Mouse (Mus musculus) common myeloid progenitor, adult 5-6 weeks (primary cell): ENCODE measurements around the gene Defb35. TPM values are rescaled to one million over a fixed set of nuclear protein-coding genes. Genes with fewer than 3 reads are reported as not detected.
"Not testable (repeated sequence)": the region's sequence is repeated elsewhere in the genome, so short reads cannot be mapped to it uniquely, and the experiment has no call there.

ENCODE experiments used
- ATAC-seq: replicated peaks from 2 replicates; pipeline ENCODE4 v1.8.0; 2016; ENCODE audit warnings: low read depth, mild to moderate bottlenecking, moderate TSS enrichment, inconsistent platforms; ENCODE audit not compliant: poor library complexity, severe bottlenecking
- total RNA-seq: library from RNA; stranded (forward); fragments of 200-1000, 187-1606 nt; gene quantifications from 2 replicates; pipeline ENCODE4 v1.2.3, GENCODE M21; 2017

The Defb35 gene
- not detected in 2 replicates for total RNA-seq

DNA sequence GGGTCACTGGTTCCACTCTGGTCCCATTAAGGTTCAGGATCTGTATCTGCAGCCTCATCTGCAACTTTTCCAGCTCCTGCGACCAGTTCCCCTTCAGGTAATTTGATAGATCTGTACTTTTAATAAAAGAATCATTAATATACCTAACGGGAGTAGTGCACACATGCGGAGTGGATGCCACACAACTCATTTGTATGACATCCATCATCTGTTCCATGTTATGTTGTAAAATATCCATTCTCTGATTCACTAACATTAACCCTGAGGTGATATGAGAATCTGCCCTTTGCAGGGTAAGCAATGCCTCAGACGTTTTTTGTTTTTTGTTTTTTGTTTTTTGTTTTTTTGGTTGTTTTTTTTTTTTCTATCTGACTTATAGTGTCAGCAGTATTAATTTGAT, at the start of gene Defb35:
Gene Defb35, plus strand, starts transcription at position 301 of the 400 bp plus-strand sequence.
- ATAC-seq, result not testable (repeated sequence)

DNA sequence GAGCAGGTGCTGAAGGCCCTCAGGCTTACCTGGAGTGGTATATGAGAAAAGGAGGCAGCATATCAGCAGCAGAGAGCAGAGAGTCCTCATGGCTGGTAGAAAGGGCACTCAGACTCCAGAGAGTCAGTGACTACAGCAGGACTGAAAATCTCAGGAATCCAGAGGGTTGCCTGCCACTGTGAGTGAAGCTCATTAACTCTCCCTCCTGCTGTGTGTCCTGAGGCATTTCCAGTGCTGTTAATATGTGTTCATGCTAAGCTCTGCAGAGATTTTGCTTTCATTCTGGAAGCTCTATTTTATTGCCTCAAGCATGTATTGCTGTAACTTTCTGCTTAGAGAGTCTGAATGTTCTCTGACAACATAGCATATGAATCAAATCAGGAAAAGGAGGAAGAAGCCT, 31.9 kb upstream of the Defb35 start, which contains the start of gene Defb11:
Gene Defb11, minus strand, starts transcription at position 123 of the 400 bp plus-strand sequence.
- not testable (repeated sequence) for ATAC-seq

DNA sequence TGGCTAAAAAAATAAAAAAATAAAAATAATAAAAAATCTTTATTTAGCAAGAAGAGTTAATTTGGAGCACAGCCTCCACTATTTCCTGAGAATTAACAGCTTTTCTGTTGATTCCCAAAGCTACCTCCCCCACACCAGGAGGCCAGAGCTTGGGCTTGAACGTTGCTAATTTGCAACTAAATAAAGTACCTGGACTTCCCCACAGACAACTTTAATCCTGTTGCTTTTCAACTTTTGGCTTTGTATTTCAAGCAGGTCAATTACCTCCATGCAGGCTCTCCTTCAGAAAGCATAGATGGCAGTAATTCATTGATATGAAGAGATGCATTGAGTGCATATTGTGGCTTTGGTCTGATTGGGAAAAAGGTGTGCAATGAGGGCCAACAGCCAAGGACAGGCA, 26.2 kb upstream of the Defb35 start:
- no peak for ATAC-seq

DNA sequence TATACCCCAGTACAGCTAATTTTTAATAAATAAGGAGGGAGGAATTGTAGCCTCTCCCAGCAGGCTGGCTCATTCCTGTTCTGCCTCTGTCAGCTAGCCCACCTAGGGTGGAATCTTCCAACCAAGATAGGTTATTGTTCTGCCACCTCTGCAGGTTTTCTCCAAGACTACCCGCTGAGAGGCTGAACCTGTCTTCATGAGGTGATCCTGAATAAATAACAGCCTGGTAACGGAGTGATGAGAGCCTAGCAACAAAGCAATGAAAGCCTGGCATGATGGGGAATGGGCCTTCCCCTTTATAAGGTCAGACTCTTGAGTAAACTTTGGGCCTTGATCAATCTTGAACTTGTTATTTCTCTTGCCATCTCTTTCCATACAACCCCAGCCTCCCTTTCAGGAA, 25.6 kb upstream of the Defb35 start:
- ATAC-seq, result no peak

DNA sequence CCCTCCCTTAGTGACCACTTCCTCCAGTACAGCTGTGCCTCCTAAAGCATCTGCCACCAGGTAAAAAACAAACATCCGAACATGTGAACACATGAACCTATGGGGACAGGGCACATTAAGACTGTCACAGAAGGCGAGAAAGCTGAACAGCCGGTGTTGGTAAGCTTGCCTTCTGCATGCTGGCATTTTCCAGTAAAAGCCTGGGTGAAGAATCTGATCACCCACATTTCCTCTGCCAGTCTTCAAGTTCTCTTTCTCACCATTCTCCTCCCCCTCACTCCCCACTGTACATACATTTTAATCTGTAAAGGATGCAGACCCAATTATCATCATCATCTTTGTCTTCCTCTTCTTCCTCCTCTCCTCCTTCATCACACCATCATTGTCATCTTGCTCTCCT, 22.5 kb upstream of the Defb35 start:
- ATAC-seq, result no peak

DNA sequence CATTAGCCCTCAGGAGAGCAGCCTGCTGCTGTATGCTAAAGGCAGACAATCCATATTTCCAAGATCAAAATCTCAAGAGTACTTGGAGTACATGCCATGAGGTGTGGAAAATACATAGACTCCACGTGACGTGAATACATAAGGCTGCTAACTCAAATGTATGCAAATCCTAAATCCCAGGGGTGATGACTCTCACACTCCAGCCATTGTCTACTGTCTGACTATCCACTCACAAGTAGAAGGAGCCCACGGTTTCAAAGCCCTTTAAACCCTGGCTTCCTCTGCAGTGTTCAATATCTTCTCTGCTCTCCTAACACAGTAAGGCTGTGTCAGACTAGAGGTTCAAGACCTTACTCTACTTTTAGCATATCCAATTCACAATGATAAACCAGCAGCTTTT, 7.4 kb upstream of the Defb35 start:
- not testable (repeated sequence) for ATAC-seq

DNA sequence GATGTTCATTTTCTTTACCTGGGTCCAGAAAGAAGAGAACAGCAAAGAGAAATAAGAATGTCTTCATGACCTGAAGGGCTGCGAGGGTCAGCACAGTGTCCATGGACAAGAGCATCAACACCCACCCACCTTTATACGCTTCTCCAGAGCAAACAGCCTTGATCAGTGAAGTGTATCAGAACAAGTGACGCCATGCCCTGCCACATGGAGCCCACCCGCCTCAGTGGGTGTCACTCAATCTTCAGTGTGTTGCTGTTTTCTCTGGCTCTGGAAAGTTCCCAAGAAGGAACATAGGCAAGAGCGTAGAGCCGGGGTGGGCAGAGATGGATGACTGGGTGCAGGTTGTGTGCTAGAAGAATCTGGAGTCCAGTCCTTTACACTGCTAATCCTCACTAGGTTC, 5.5 kb upstream of the Defb35 start, which contains the start of gene Defb15:
Gene Defb15, minus strand, starts transcription at position 101 of the 400 bp plus-strand sequence.
- no peak for ATAC-seq

DNA sequence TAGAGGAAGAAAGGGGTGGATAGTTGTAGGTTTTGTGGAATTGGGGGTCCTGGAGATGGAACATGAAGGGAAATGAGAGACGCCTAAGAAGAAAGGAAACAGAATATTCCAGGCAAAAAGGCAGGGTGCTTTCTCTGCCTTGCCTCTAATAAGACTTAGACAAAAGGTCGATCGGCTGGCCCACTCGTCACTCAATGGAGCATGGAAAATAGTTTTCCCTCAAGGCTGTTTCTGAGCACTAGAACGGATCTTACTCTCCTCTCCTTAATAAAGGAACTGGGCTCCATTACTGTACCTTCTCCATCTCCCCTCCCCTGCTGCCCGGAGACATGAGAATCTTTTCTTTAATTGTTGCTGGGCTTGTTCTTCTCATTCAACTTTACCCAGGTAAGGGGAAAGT, 8.3 kb downstream of the Defb35 start, which contains the start of gene Defb13:
Gene Defb13, plus strand, starts transcription at position 301 of the 400 bp plus-strand sequence.
- ATAC-seq, result no peak

DNA sequence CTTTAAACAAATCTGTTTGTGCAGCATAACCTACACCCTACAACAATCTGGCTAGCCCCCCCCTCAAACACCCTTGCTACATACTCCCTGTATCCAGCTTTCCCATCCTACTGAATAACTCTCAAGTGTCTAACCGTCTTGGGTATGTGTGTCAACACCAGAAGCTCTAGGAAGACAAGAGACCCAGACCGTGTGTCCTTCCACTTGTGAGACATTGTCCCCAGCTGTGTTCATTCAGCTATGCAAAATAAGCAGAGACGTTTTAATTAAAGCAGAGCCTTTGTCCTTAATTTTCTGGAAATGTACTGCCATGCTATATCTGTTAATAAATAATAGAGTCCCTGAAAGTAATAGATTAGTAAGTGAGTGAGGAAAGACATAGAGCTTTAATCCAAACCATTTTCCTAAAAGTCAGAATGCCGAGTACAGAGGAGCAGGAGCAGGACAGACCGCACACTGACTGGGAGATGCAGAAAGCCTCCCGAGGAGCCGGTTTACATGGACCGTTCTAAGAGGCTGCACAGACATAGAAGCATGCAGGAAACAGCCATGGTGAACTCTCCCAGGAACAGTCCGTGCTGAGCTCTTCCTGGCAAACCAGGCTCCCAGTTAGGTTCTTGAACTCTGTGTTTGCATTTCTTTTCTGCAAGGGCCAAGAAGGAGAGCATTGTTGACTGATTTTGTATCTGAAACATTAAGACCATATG, 9.3 kb downstream of the Defb35 start:
- ATAC-seq, result no peak

DNA sequence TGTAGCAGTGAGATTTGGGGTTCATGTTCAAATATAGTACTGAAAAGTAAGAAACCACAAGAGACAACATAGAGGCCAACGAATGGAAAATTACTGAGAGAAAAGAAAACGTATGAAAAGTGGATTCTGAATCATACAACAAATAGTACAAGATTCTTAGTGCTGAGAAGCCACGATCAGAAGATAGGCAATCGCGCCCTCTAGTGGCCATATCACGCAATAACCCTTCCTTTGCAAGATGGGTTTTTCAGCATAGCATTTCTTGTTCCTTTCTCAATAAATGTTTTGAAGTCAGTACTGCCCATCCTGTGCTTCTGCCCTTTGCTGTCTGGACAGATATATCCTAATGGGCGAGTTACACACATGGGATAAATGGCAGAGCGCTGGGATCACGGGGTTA, 17.2 kb downstream of the Defb35 start:
- ATAC-seq, result 0 out of 2 replicates have a peak, but pooled peaks have one; percentile 32

DNA sequence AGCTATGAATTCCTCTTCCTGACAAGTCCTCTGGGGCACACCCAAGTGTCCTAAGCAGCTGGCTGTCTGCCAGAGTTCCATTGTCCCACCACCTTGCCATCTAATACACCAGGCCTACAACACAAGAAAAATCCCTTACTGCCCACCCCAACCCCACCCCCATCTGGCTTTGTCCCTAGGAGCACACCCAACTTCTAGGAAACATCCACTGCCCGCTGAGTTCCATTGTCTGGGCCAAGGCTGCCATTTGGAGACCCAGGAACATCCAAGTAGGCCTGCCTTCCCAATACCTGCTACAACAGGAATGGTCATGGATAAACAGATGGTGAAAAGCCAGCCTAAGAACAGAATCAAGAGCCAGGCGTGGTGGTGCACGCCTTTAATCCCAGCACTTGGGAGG, 18.2 kb downstream of the Defb35 start:
- no peak for ATAC-seq

DNA sequence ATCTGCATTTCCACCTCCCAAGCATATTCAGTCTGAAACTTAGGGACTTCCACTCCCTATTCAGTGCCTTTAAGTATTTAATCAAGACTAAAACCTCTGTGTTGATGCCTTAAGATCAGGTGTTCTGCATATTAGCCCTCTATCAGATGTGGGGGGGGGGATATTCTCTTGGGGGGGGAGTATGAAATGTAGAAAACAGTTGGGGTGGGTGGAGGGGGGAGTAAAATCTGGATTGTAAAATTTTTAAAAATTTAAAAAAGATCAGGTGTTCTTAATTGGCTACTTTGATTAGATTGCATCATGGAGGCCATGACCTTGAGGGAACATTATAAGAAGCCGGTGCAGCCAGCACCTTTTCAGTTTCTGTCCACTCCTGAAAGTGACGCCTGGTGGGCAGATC, 20.3 kb downstream of the Defb35 start, which contains the start of gene Fam90a1a:
Gene Fam90a1a, plus strand, starts transcription at position 301 of the 400 bp plus-strand sequence.
- no peak for ATAC-seq

DNA sequence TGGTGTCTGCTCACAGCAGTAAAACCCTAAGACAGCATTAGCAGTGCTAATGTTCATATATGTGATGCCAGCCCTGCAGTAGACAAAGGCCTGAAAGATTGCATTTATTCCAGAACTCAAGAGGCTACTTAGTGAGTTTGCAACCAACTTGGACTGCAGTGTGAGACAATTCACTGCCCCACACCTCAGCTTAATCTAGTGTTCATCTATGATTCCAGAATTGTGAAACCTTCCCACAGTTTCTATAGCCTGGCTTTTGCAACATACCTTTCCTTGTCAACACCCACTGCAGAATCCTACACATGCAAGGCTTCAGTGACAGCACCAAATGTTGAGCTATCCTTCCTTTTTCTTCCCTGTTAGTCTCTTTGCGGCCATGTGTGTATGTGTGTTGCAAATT, 28.5 kb downstream of the Defb35 start:
- no peak for ATAC-seq

DNA sequence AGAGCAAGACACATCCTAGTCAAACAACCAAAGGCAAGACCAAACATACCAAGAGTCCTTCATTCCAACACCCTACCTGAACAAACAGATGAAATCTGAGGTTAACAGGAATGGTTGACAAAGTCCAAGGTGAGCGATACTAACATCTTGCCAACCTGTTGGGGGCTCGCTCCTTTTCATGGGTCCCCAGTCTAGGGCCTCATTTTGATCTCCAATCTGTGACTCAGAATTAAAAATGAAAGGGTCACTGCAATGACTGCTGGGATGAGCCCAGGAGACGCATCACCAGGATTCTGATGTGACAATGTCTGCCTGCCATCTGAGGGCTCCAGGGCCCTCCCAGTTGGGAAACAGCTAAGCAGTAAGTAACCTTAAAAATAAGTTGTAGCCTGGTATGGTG, 31.3 kb downstream of the Defb35 start, which contains the start of gene Ccdc70:
Gene Ccdc70, plus strand, starts transcription at position 301 of the 400 bp plus-strand sequence.
- ATAC-seq, result no peak

DNA sequence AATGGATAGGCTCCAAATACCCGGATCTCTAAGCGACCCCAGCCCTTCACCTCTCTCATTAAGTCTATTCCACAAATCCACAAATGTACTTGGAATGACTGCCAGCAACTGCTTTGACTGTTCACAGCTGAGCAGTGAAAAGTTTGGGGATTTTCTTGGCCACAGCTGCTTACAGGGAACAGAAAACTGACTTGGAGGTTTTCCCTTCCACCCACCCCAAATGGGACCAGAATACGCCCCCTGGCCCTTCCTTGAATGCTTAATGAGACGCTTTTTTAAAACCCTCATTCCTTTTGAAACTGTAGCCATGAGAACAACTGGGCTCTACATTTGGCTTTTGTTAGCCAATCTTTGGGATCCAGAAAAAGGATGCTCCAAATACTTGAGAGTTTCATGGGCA, 40.0 kb downstream of the Defb35 start:
- no peak for ATAC-seq

DNA sequence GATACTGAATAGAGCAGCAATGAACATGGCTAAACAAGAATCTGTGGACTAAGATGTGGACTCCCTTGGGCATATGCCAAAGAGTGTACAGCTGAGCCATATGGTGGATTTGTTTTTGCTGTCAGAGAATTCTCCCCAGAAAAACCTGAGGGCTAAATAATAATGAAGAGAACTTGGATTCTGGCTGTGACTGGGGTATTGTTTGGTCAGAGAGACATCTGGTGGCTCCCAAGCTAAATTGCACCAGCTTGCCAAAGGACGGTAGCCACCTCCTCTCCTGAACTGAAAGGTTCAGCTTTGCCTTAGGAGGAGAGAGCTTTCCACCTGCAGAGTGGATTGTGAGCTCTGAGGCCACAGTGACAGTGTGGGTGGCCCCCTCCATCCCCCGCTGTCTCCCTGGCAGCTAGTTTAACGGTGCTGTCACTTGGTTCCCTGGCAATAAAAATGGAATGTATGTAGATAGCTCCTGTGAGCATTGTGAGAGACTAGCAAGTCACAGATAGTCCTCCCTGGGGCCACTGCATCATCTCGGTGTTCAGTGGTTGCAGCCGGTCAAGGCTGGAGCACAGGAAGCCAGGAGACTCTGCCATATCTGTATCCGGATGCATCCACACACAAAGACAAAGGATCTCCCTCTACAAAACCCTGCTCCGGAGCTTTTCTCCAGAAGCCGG, 43.6 kb downstream of the Defb35 start:
- ATAC-seq, result no peak

Other genes starting within 250 kb of the Defb35 start
- not detected in 2 replicates for gene AY761184, start 234.7 kb upstream of the Defb35 start, total RNA-seq
- gene Defa24, start 203.9 kb upstream of the Defb35 start, total RNA-seq, result not detected in 2 replicates
- not detected in 2 replicates for gene Defb50, start 114.8 kb upstream of the Defb35 start, total RNA-seq
- not detected in 2 replicates for gene Defb2, start 98.4 kb upstream of the Defb35 start, total RNA-seq
- not detected in 2 replicates for gene Defb10, start 79.5 kb upstream of the Defb35 start, total RNA-seq
- gene Defb9, start 52.9 kb upstream of the Defb35 start, total RNA-seq, result not detected in 2 replicates
- not detected in 2 replicates for gene Defb11, start 31.9 kb upstream of the Defb35 start, total RNA-seq
- gene Defb15, start 5.6 kb upstream of the Defb35 start, total RNA-seq, result not detected in 2 replicates
- not detected in 2 replicates for gene Defb13, start 8.4 kb downstream of the Defb35 start, total RNA-seq
- not detected in 2 replicates for gene Fam90a1a, start 20.4 kb downstream of the Defb35 start, total RNA-seq
- gene Ccdc70, start 31.4 kb downstream of the Defb35 start, total RNA-seq, result not detected in 2 replicates
- gene Atp7b, start 122.0 kb downstream of the Defb35 start, total RNA-seq, result 6.8 and 10.3 TPM in 2 replicates
- gene Alg11, start 122.4 kb downstream of the Defb35 start, total RNA-seq, result 10.0 and 14.1 TPM in 2 replicates
- not detected in 2 replicates for gene Nek5, start 186.7 kb downstream of the Defb35 start, total RNA-seq
- 2.8 and 5.7 TPM in 2 replicates for gene Nek3, start 228.1 kb downstream of the Defb35 start, total RNA-seq
- gene Ckap2, start 247.5 kb downstream of the Defb35 start, total RNA-seq, result 52.3 and 54.7 TPM in 2 replicates